Mouse (Mus musculus) gastrocnemius, adult 2 months (tissue): ENCODE measurements at regions not wholly inside any gene's neighbourhood (a gene's known extent, or its start where the extent isn't known, plus 50 kb on each side); places are given as distances from the start of the nearest gene placed in this dataset.

Experiments used
- DNase-seq: peaks from one replicate; pipeline ENCODE4 v3.0.0; 2022
- H3K27ac ChIP-seq: fragments of 200-600 bp; 2 replicates; pipeline ENCODE4 v1.8.1; 2022; ENCODE audit warnings: mild to moderate bottlenecking
- H3K4me3 ChIP-seq: fragments of 200-600 bp; 2 replicates; pipeline ENCODE4 v1.8.1; 2022; ENCODE audit warnings: mild to moderate bottlenecking, moderate library complexity
- CTCF ChIP-seq: fragments of 200-600 bp; IDR thresholded peaks from 2 replicates; pipeline ENCODE4 v1.8.1; 2022; ENCODE audit warnings: antibody characterized with exemption, mild to moderate bottlenecking, moderate library complexity
- intact Hi-C: fragments of 180-260 bp; cut with DNase I; formaldehyde crosslinking; loops from one replicate; pipeline ENCODE4 v1.15.1; 2025

GRCm38 (mm10) chr3:38235033-38235735 lies 249.5 kb downstream of the Ankrd50 start:
- H3K4me3 ChIP-seq: peak overlapping the region; percentile 71
- intact Hi-C loops: no loop called here
- peak overlapping the region; percentile 71 for H3K27ac ChIP-seq
- DNase-seq: no peak
- no peak for TF ChIP-seq CTCF

DNA sequence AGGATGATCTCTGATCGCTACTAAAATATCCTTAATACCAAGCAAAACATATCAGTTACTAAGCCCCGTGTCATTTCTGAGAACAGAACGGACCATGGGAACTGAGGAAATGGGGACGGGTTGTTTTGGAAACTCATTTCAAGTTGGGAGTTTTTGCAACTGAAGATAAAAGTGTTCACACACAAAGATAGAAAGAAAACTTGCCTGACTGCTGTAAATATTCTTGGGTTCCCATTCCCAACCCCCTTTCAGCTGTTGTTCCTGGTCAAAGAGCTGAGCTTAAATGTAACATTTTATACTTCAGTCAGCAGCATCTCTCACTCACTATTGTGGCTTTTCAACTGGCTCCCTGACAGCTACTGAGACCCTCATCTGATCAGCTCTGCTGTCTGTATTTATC lies 250.1 kb downstream of the Ankrd50 start:
- intact Hi-C loops: no loop called here
- DNase-seq: no peak
- Histone ChIP-seq H3K4me3 (peak overlapping the region; percentile 71), H3K27ac (peak overlapping the region; percentile 71)
- no peak for TF ChIP-seq CTCF

DNA sequence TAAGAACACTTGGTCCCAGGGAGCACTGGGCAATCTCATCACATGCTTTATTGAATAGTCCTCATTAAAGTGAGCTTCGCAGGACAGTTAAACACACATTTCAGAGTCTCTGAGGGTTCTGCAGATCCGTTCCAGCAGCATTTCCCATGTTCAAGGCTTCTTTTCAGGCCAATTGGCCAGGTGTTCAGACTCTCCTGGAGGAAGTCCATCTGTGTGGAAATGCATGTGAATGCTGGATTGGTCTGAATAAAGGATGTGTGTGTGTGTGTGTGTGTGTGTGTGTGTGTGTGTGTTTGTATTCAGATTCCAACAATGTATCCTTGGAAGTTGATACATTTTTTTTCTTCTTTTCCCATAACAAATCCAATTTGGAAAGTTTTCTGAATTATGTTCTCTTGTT lies 250.6 kb downstream of the Ankrd50 start:
- intact Hi-C loops: no loop called here
- no peak for TF ChIP-seq CTCF
- DNase-seq: no peak
- no peak overlapping the region for H3K4me3 ChIP-seq
- no peak overlapping the region for H3K27ac ChIP-seq

DNA sequence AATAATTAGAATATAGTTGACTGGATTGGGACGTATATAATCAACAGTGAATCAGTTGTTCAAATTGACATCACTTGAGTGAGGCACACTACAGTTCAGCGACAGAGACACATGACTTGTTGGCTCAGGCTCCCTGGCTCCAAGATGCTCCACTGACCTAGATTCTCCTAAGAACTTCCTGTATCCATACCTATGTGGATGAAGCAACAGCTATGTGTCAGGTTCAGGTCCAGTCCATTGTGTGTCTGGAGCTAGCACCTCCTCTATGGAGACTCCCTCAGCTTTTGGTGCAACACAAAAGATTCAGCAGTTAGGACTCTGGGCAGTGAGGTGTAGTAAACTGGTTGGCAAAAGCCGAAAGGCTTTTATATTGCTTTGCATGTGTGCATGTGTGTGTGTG lies 251.6 kb downstream of the Ankrd50 start:
- no peak for DNase-seq
- Histone ChIP-seq H3K4me3 (no peak overlapping the region), H3K27ac (peak overlapping the region; percentile 48)
- TF ChIP-seq CTCF: no peak
- intact Hi-C loops: no loop called here

GRCm38 (mm10) chr3:38232111-38233076 lies 252.2 kb downstream of the Ankrd50 start:
- peak overlapping the region; percentile 32 for H3K4me3 ChIP-seq
- peak overlapping the region; percentile 48 for H3K27ac ChIP-seq
- DNase-seq: peak; percentile 86
- TF ChIP-seq CTCF: no peak
- intact Hi-C loops: no loop called here

DNA sequence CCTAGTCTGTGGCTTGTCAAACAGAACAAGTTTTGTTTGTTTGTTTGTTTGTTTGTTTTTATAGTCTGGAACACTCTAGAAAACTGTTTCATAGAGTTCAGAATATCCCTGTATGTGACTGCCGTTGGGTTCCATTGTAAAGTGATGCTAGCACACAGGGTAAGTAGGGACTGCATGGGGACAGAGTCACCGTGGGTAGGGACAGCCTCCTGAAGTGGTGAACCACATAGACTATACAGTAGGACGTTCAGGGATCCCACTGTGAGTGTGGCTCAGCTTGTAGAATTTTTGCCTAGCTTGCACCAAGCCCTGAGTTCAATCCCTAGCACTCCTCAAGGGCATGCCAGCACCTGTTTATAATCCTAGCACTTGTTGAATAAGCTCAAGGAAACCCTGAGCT lies 253.1 kb downstream of the Ankrd50 start:
- intact Hi-C loops: no loop called here
- Histone ChIP-seq H3K27ac (no peak overlapping the region), H3K4me3 (no peak overlapping the region)
- TF ChIP-seq CTCF: no peak
- no peak for DNase-seq

- intact Hi-C loops: no loop called here
- no peak overlapping the region for H3K27ac ChIP-seq
- no peak overlapping the region for H3K4me3 ChIP-seq
- no peak for TF ChIP-seq CTCF
- DNase-seq: no peak
Measured at GRCm38 (mm10) chr3:38230796-38231195, 253.8 kb downstream of the Ankrd50 start.

DNA sequence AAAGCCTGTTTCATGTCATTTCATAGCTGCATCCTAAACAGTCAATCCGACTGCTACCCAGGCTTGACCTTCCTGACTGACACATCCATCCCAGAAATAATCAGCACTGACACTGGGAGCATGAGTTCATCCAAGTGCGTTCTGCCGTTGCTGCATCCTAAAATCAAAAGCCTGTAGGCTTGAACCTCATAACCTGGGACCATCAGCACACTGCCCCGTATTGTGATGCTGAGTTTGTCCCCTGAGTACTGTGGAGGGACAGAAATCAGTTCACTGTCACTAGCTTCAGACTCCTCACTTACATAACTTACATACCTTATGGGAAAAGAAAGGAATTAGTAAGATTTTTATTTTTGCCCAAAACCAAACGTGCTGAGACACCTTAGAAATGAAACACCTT lies 255.0 kb downstream of the Ankrd50 start:
- intact Hi-C loops: no loop called here
- Histone ChIP-seq H3K27ac (no peak overlapping the region), H3K4me3 (no peak overlapping the region)
- no peak for DNase-seq
- no peak for TF ChIP-seq CTCF

DNA sequence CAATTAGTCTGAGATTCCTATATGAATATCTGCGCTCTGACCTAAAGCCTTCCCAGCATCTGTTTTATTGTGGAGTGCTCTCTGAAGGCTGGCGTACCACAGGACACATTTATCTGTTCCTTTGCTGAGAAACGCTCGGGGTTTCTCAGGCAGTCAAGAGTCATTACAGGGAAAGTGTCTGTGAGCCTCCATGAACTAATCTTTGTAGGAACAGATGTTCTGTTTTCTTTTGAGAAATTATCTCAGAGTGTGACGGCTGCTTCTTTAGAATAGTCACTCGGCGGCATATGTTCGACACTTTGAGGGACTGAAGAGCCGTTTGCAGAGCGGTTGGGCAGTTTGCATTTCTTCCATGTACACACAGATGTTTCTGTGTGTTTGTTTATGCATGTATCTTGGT lies 255.6 kb downstream of the Ankrd50 start:
- Histone ChIP-seq H3K4me3 (no peak overlapping the region), H3K27ac (no peak overlapping the region)
- intact Hi-C loops: no loop called here
- TF ChIP-seq CTCF: no peak
- no peak for DNase-seq

DNA sequence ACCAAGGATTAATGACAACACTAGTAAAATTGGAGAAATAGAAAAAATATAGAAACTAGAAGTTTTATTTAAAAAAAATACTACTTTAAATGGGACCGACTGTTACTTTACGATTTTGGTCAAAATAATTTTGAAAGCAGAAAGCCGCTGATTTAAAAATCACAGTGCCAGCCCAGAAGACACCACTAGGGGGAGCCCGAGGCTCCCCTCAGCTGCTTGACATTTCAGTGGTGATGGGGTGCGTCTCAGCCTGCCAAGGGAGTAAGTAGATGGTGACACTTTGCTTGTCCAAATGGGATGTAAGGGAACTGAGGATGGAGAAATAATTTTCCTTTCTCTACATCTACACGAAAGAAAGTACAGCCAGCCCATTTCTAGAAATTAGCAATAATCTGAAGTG lies 257.0 kb downstream of the Ankrd50 start:
- Histone ChIP-seq H3K4me3 (no peak overlapping the region), H3K27ac (no peak overlapping the region)
- TF ChIP-seq CTCF: peak; percentile 100; the same call in 1 of the 2 replicates
- intact Hi-C loops: loop anchor here (1.0 kb wide), 1 partner anchor 622 kb away; no protein-coding TSS in a partner anchor
- DNase-seq: peak; percentile 78

- H3K4me3 ChIP-seq: no peak overlapping the region
- intact Hi-C loops: loop anchor here (1.0 kb wide), 1 partner anchor 622 kb away; no protein-coding TSS in a partner anchor
- H3K27ac ChIP-seq: no peak overlapping the region
- DNase-seq: no peak
- TF ChIP-seq CTCF: no peak
Measured at GRCm38 (mm10) chr3:38227121-38227520, 257.5 kb downstream of the Ankrd50 start.

GRCm38 (mm10) chr3:38226147-38226546 lies 258.5 kb downstream of the Ankrd50 start:
- TF ChIP-seq CTCF: no peak
- intact Hi-C loops: no loop called here
- no peak for DNase-seq
- Histone ChIP-seq H3K4me3 (no peak overlapping the region), H3K27ac (no peak overlapping the region)

DNA sequence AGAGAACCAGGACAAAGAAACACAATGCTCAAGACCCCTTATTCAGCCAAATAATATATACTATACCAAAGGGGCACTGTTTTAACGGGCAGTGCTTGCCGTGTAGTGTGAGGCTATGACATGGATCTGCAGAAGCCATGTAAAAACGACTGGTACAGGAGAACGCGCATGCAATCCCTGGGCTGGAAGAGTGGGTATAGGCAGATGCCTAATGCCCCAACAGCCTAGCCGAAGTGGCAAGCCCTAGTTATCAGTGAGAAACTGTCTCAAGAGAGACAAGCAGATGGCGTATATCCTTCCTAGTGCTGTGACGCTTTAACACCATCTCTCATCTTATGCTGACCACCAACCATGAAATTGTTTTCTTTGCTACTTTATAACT lies 262.8 kb downstream of the Ankrd50 start:
- intact Hi-C loops: loop anchor here (5.0 kb wide), 1 partner anchor 760 kb away; no protein-coding TSS in a partner anchor
- no peak for DNase-seq

More for the DNA sequence above, 262.8 kb downstream of the Ankrd50 start:
- H3K27ac ChIP-seq: no peak overlapping the region
- no peak overlapping the region for H3K4me3 ChIP-seq
- TF ChIP-seq CTCF: no peak
